Mouse (Mus musculus) heart, embryonic 13.5 days (tissue): Measurements from ENCODE around the gene Jmy. TPM values are rescaled to one million over a fixed set of nuclear protein-coding genes. Genes with fewer than 3 reads are reported as not detected.

Experiments used
- ATAC-seq: fragments of 200-750 bp; cut with Nextera tagmentation; 2 replicates; pipeline ENCODE4 v1.8.0; 2017; ENCODE audit warnings: moderate TSS enrichment; ENCODE audit not compliant: insufficient number of reproducible peaks, low FRiP score, low TSS enrichment; ENCODE audit errors: extremely low read depth
- H3K27ac ChIP-seq: fragments of 300-500 bp; sonication (generic); replicated peaks from 2 replicates; pipeline ENCODE4 v1.5.1; 2015; ENCODE audit warnings: moderate library complexity, mild to moderate bottlenecking, inconsistent platforms
- H3K27me3 ChIP-seq: fragments of 300-500 bp; sonication (generic); replicated peaks from 2 replicates; pipeline ENCODE4 v1.6.1; 2015; ENCODE audit warnings: mild to moderate bottlenecking, inconsistent platforms
- H3K36me3 ChIP-seq: fragments of 300-500 bp; sonication (generic); 2 replicates; pipeline ENCODE4 v1.6.1; 2015; ENCODE audit warnings: mild to moderate bottlenecking, inconsistent platforms
- H3K4me1 ChIP-seq: fragments of 300-500 bp; sonication (generic); 2 replicates; pipeline ENCODE4 v1.6.1; 2015; ENCODE audit warnings: inconsistent platforms
- H3K4me2 ChIP-seq: fragments of 300-500 bp; sonication (generic); 2 replicates; pipeline ENCODE4 v1.6.1; 2015; ENCODE audit warnings: inconsistent platforms, mild to moderate bottlenecking, moderate library complexity
- H3K4me3 ChIP-seq: fragments of 300-500 bp; sonication (generic); 2 replicates; pipeline ENCODE4 v1.5.1; 2015; ENCODE audit warnings: moderate library complexity, mild to moderate bottlenecking, inconsistent platforms
- H3K9ac ChIP-seq: fragments of 300-500 bp; sonication (generic); 2 replicates; pipeline ENCODE4 v1.6.1; 2015; ENCODE audit warnings: inconsistent platforms, mild to moderate bottlenecking, moderate library complexity
- H3K9me3 ChIP-seq: fragments of 300-500 bp; sonication (generic); 2 replicates; pipeline ENCODE4 v1.6.1; 2016; ENCODE audit warnings: inconsistent platforms
- WGBS: fragments of 180-500 bp; shearing (Covaris S2); methylation state at CpG from one replicate; pipeline ENCODE4 v1.1.7; 2015; ENCODE audit warnings: mixed read lengths; 5-methylcytosine and 5-hydroxymethylcytosine counted together
- polyA plus RNA-seq: library from polyadenylated mRNA; unstranded; fragments of >200 nt; fragmentation: Nextera tagmentation; extraction: Ambion mirVana; gene quantifications from 2 replicates; pipeline ENCODE4 v1.2.1, GENCODE M21; 2015

Gene Jmy
- polyA plus RNA-seq, 1 experiment from 2014 or later = 4.0 TPM

DNA sequence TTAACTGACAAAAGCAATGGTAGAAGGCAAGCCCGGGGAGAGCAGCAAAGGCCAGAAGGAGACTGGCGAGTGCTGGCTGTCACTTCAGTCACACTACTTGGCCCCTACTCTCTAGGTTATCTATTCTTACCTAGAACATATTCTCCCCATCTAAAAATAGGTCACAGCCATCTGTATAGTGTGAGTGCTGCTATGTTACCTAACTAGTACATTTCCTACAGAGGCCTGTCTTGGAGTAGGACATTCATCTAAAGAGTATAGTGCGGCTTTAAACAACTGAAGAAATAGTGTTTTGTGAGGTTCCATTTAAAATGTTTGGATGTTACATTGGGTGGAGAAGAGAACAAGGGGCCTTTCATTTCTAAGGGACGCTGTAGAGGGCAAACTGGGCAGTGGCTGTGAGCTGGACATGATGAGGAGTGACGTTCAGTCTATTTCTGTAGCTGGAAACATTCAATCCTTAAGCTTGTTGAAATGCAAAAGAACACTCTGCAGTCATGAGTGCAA lies 99.8 kb downstream of the Jmy start:
- Histone ChIP-seq H3K4me1 (peaks cover 15% of the 10 kb centered on the region), H3K4me3 (no peak overlapping the region), H3K27ac (peak overlapping the region; percentile 92), H3K27me3 (no peaks in the 10 kb centered on the region), H3K9me3 (peaks cover 4% of the 10 kb centered on the region; the same call in 1 of the 2 replicates), H3K36me3 (peaks cover 52% of the 10 kb centered on the region), H3K4me2 (peak overlapping the region; percentile 32), H3K9ac (no peak overlapping the region)
- WGBS = 41% methylated on average over 5 of the region's 5 CpGs
- ATAC-seq = peak; percentile 66; the same call in 1 of the 2 replicates

DNA sequence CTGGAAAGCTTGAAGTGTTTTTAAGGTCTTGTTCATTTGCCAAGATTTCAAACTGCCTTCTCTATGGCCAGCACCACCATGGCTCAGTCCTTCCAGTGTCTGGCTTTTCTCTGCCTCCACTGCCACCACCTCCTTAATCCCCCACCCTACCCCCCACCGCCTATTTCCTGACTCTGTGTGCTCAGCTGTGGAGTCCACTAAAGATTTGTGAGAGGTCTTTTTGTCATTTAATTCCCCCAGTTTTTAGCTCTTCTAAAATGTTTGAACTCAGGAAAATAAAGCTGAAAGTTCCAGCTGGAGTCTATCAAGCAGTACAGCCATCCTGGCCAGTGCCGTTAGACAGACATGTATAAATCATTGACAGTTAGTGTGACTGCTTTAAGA lies 110.4 kb downstream of the Jmy start:
- peaks cover 24% of the 10 kb centered on the region for H3K36me3 ChIP-seq
- no peaks in the 10 kb centered on the region for H3K27me3 ChIP-seq
- H3K9ac ChIP-seq = peak overlapping the region; percentile 20; the same call in 1 of the 2 replicates
- 0 out of 2 replicates have a peak overlapping the region, but pooled peaks have one; percentile 26 for H3K4me2 ChIP-seq
- H3K9me3 ChIP-seq = no peaks in the 10 kb centered on the region
- H3K4me1 ChIP-seq = peaks cover 27% of the 10 kb centered on the region
- no peak for ATAC-seq
- H3K27ac ChIP-seq = peak overlapping the region; percentile 73
- WGBS = 32% methylated on average over 2 of the region's 2 CpGs
- no peak overlapping the region for H3K4me3 ChIP-seq

DNA sequence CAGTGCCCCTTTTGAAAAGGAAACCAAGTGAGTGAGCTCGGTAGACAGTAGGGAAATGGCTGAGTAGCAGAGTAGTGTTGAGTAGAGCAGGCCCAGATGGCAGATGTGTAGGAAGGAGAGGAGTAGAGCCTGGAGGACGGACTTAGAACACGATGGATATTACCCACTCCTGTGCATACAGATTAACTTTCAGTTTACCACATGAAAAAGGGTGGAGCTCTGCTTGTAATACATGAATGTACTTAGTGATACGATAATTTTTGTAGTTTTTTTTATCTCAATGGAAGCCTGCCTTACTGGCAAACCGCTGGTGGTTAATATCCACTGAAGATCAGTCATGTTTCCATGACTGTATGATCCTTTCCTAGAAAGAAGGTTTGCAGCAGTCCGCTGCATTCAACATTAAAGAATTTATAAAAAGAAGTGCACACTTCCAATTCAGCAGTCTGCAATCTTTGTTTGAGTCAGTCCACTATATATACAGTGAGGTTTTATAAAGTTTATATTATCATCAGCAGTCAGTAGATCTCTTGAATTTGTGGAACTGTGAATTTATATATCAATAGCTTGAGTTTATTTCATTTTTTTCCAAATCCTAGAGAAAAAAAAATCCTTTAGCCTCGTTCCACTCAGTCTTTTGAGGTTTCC lies 110.9 kb downstream of the Jmy start:
- Histone ChIP-seq H3K4me1 (peaks cover 28% of the 10 kb centered on the region), H3K9ac (no peak overlapping the region), H3K36me3 (peaks cover 18% of the 10 kb centered on the region), H3K4me2 (peak overlapping the region; percentile 26; the same call in 1 of the 2 replicates), H3K9me3 (no peaks in the 10 kb centered on the region), H3K27me3 (no peaks in the 10 kb centered on the region), H3K27ac (peak overlapping the region; percentile 73), H3K4me3 (no peak overlapping the region)
- ATAC-seq = no peak
- WGBS = 62% methylated on average over 7 of the region's 7 CpGs

DNA sequence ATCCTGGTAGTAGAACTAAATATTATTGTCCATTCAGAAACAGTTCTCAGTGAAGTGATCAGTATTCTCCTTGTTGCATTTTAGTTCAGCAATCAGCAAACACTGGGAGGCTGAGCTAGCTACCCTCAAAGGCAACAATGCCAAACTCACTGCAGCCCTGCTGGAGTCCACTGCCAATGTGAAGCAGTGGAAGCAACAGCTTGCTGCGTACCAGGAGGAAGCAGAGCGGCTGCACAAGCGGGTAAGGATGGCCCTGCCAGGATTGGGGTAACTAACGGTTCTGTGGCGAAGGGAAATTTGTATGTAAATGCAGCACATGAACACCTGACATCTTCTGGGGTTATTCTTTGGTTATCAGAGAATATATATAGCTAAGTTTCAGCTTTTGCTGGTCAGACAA lies 112.2 kb downstream of the Jmy start:
- Histone ChIP-seq H3K27ac (no peak overlapping the region; the same call in 1 of the 2 replicates), H3K9me3 (no peaks in the 10 kb centered on the region), H3K9ac (no peak overlapping the region), H3K27me3 (no peaks in the 10 kb centered on the region), H3K4me3 (no peak overlapping the region), H3K36me3 (peaks cover 13% of the 10 kb centered on the region), H3K4me1 (peaks cover 35% of the 10 kb centered on the region), H3K4me2 (no peak overlapping the region)
- ATAC-seq = no peak
- WGBS = 94% methylated on average over 5 of the region's 5 CpGs

DNA sequence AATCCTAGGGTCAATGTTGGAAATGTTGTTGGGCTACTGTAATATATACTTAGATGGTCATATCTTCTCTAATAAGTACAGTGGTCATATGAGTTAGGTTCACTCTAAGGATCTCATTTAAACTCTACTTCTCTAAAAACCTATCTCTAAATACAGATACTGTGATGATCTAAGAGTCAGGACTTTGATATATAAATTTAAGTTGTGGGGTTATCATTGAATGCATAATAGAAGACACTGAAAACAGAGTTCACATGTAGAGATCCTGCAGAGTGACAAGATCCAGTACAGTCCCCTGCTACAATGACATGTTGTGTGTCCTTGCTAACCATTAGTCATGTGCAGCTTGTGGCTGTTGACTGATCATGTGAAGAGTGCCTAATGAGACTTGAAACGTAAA lies 114.5 kb downstream of the Jmy start:
- H3K4me3 ChIP-seq = no peak overlapping the region
- no peak for ATAC-seq
- H3K9me3 ChIP-seq = no peaks in the 10 kb centered on the region
- no peak overlapping the region for H3K4me2 ChIP-seq
- H3K36me3 ChIP-seq = peaks cover 4% of the 10 kb centered on the region; the same call in 1 of the 2 replicates
- no peaks in the 10 kb centered on the region for H3K27me3 ChIP-seq
- H3K4me1 ChIP-seq = peaks cover 45% of the 10 kb centered on the region
- H3K9ac ChIP-seq = no peak overlapping the region
- 80% methylated on average over 1 of the region's 1 CpGs for WGBS
- no peak overlapping the region for H3K27ac ChIP-seq

DNA sequence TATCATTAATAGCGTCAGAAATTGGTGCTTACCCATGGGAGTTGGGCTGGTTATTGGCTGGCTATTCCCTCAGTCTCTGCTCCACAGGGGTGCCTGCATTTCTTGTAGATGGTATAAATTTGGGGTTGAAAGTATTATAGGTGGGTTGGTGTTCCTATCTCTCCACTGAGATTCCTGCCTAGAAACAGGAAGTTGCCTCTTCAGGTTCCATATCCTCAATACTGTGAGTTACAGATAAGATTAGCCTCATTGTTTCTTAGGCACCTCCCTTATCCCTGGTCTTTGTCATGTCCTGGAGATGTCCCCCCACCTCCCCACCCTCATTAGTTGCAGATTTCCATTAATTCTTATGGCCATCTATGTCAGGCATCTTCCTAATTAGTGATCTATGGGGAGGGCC lies 115.1 kb downstream of the Jmy start:
- 80% methylated on average over 1 of the region's 1 CpGs for WGBS
- Histone ChIP-seq H3K4me1 (peaks cover 42% of the 10 kb centered on the region), H3K4me3 (no peak overlapping the region), H3K27ac (no peak overlapping the region), H3K36me3 (peaks cover 4% of the 10 kb centered on the region; the same call in 1 of the 2 replicates), H3K4me2 (no peak overlapping the region), H3K27me3 (no peaks in the 10 kb centered on the region), H3K9me3 (no peaks in the 10 kb centered on the region), H3K9ac (no peak overlapping the region)
- no peak for ATAC-seq

DNA sequence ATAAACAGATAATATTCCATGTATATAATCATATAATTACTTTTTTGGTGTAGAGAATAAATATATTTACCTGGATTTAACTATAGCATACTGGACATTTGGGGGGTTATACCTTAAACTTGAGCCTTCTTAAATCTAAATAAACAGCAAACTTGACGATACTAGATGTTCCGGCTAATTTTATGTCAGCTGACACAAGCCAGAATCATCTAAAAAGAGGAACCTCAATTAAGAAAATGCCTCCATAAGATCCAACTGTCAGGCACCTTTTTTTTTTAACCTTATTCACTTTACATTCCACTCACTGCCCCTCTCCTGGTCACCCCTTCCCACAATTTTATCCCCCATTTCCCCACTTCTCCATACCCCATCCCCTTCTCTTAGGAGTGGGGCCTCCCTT lies 116.0 kb downstream of the Jmy start:
- no peak overlapping the region for H3K27ac ChIP-seq
- WGBS = 97% methylated on average over 2 of the region's 2 CpGs
- ATAC-seq = no peak

DNA sequence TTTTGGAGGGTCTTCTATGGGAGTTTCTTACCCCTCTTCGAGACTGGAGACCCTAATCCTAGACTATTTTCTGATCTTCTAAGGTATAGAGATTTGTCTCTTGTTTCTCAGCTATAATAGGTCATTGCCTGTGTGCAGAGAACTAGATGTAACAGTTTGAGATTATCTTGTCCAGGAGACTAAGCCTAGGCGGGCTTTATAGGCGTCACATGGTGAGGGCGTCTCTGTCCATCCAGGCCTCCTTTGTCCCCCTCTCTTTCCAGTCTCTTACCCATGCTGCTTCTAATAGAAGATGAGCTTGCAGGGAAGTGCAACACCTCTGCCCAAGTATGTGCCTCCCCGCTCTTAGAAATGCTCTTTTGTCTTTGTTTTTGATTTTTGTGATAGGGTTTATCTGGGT lies 116.5 kb downstream of the Jmy start:
- Histone ChIP-seq H3K4me1 (peaks cover 30% of the 10 kb centered on the region), H3K4me3 (no peak overlapping the region), H3K4me2 (no peak overlapping the region), H3K27ac (no peak overlapping the region), H3K9me3 (no peaks in the 10 kb centered on the region), H3K27me3 (no peaks in the 10 kb centered on the region), H3K36me3 (peaks cover 4% of the 10 kb centered on the region; the same call in 1 of the 2 replicates), H3K9ac (no peak overlapping the region)
- no peak for ATAC-seq
- WGBS = 82% methylated on average over 5 of the region's 5 CpGs

More for the DNA sequence above, 116.0 kb downstream of the Jmy start:
- no peaks in the 10 kb centered on the region for H3K27me3 ChIP-seq
- H3K4me3 ChIP-seq = no peak overlapping the region
- no peak overlapping the region for H3K9ac ChIP-seq
- no peaks in the 10 kb centered on the region for H3K9me3 ChIP-seq
- H3K4me2 ChIP-seq = no peak overlapping the region
- H3K4me1 ChIP-seq = peaks cover 33% of the 10 kb centered on the region
- peaks cover 4% of the 10 kb centered on the region; the same call in 1 of the 2 replicates for H3K36me3 ChIP-seq

DNA sequence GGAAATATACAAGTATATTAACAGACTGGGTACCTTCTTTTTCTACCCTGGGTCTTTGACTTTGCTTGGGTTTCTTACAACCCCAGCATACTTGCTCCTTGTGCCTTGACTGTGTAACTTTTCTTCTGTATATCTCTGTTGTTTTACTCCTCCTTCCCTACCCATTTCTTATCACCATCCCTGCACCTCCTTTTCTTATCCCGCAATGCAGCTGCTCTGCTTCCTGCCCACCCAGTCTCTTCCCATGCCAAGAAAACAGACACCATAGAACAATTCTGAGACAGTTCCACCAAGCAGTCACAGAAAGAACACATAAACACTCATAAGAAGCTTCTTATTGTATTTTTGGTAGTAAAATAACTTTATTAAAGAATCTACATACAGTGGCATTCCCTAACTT lies 118.3 kb downstream of the Jmy start:
- H3K36me3 ChIP-seq = no peaks in the 10 kb centered on the region
- no peak for ATAC-seq
- peak overlapping the region; percentile 59 for H3K27ac ChIP-seq
- 23% methylated on average over 1 of the region's 1 CpGs for WGBS
- no peak overlapping the region for H3K4me3 ChIP-seq
- no peak overlapping the region for H3K9ac ChIP-seq
- peaks cover 28% of the 10 kb centered on the region for H3K4me1 ChIP-seq
- H3K4me2 ChIP-seq = no peak overlapping the region
- H3K9me3 ChIP-seq = no peaks in the 10 kb centered on the region
- H3K27me3 ChIP-seq = no peaks in the 10 kb centered on the region

DNA sequence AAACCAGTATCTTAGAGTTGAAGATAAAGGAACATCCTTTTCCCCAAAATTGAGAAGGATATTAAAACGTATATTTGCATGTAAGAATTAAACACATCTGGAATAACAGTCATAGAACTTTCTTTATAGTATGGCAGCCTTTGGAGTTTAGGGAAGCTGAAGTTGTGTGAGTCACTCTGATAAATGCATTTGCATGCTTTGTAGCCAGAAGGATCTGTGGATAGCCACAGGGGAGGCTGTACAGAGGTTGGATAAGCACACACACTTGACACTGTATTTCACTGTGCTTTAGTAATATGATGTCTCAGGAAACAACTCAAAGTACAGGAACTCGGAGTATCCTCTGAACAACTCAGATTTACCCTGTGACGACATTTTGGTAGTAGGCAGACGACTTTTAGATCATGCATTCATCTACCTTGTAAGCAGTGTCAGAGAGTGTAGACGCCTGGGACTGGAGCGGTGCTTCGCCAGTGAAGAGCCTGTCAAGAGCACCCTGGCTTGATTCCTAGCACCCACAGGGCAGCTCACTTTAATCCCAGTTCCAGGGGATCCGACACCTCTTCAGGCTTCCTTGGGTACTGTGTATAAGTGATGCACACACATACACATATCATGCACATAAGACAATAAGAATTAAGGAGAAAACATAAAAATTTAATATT lies 119.1 kb downstream of the Jmy start:
- H3K4me1 ChIP-seq = peaks cover 28% of the 10 kb centered on the region

More for the DNA sequence above, 119.1 kb downstream of the Jmy start:
- Histone ChIP-seq H3K4me2 (no peak overlapping the region), H3K36me3 (no peaks in the 10 kb centered on the region), H3K27me3 (no peaks in the 10 kb centered on the region), H3K4me3 (no peak overlapping the region), H3K9me3 (no peaks in the 10 kb centered on the region), H3K27ac (peak overlapping the region; percentile 59; the same call in 1 of the 2 replicates), H3K9ac (no peak overlapping the region)
- WGBS = 72% methylated on average over 8 of the region's 8 CpGs
- no peak for ATAC-seq
